Mouse (Mus musculus): Measurements from ENCODE around the gene Foxj3. TPM values are rescaled to one million over a fixed set of nuclear protein-coding genes. Genes with fewer than 3 reads are reported as not detected.
A peak's percentile ranks its signal among the peaks of the same experiment; 100 is the strongest.

Foxj3 gene
- polyA plus RNA-seq, 1 experiment from 2014 or later, result 23.0 TPM

- Histone ChIP-seq H3K27ac (replicated peaks in 1 of 2; ENCODE audit: control insufficient read depth in 1 of 2, insufficient read depth in 1 of 2, low read depth in 2 of 2, low read length in 2 of 2) (no peak overlapping the region), H3K9me3 (ENCODE audit: control insufficient read depth, low read length) (no peaks in the 10 kb centered on the region), H3K4me1 (ENCODE audit: control insufficient read depth in 2 of 2, insufficient read depth in 2 of 2, low read length in 2 of 2) (peaks cover 44 to 57% of the 10 kb centered on the region in 2 experiments), H3K36me3 (ENCODE audit: control insufficient read depth, insufficient read depth, low read length) (no peaks in the 10 kb centered on the region), H3K4me3 (ENCODE audit: control insufficient read depth in 1 of 2, insufficient read depth in 1 of 2, low read depth in 1 of 2, low read length in 2 of 2) (no peak overlapping the region), H3K27me3 (ENCODE audit: control insufficient read depth, insufficient read depth, low read length) (no peaks in the 10 kb centered on the region), H3K4me2 (ENCODE audit: low read length) (no peak overlapping the region), H3K9ac (ENCODE audit: low read length) (no peak overlapping the region)
- WGBS, result 77% methylated on average over 7 of the region's 7 CpGs
- no peak for ATAC-seq (ENCODE audit: insufficient number of reproducible peaks, insufficient read depth, low FRiP score, low read depth)
Measured at GRCm38 (mm10) chr4:119636731-119637130, 99.9 kb downstream of the Foxj3 start.

GRCm38 (mm10) chr4:119637176-119637845 is 100.5 kb downstream of the Foxj3 start, which contains the start of gene Guca2a:
Gene Guca2a (plus strand): TSS chr4:119637704.
- WGBS, result 54% methylated on average over 4 of the region's 4 CpGs
- no peaks in the 10 kb centered on the region for H3K36me3 ChIP-seq (ENCODE audit: control insufficient read depth, insufficient read depth, low read length)
- ATAC-seq (ENCODE audit: insufficient number of reproducible peaks, insufficient read depth, low FRiP score, low read depth), result no peak
- H3K9me3 ChIP-seq (ENCODE audit: control insufficient read depth, low read length), result no peaks in the 10 kb centered on the region
- H3K4me2 ChIP-seq (ENCODE audit: low read length), result no peak within 1 kb of the TSS
- peaks cover 40 to 51% of the 10 kb centered on the region in 2 experiments for H3K4me1 ChIP-seq (ENCODE audit: control insufficient read depth in 2 of 2, insufficient read depth in 2 of 2, low read length in 2 of 2)
- no peaks in the 10 kb centered on the region for H3K27me3 ChIP-seq (ENCODE audit: control insufficient read depth, insufficient read depth, low read length)
- no peak within 1 kb of the TSS for H3K4me3 ChIP-seq (ENCODE audit: control insufficient read depth in 1 of 2, insufficient read depth in 1 of 2, low read depth in 1 of 2, low read length in 2 of 2)
- H3K9ac ChIP-seq (ENCODE audit: low read length), result no peak within 1 kb of the TSS; the same call in 1 of the 2 replicates
- H3K27ac ChIP-seq (replicated peaks in 1 of 2; ENCODE audit: control insufficient read depth in 1 of 2, insufficient read depth in 1 of 2, low read depth in 2 of 2, low read length in 2 of 2), result peak within 1 kb of the TSS in 1 of 2 experiments; percentile 25; a peak in 3 of 4 replicates

GRCm38 (mm10) chr4:119637946-119638345 is 101.1 kb downstream of the Foxj3 start:
- Histone ChIP-seq H3K4me1 (ENCODE audit: control insufficient read depth in 2 of 2, insufficient read depth in 2 of 2, low read length in 2 of 2) (peaks cover 35 to 44% of the 10 kb centered on the region in 2 experiments), H3K9me3 (ENCODE audit: control insufficient read depth, low read length) (0 out of 2 replicates have a peak, but pooled peaks cover 3% of the 10 kb centered on the region), H3K27ac (replicated peaks in 1 of 2; ENCODE audit: control insufficient read depth in 1 of 2, insufficient read depth in 1 of 2, low read depth in 2 of 2, low read length in 2 of 2) (no peak overlapping the region), H3K4me3 (ENCODE audit: control insufficient read depth in 1 of 2, insufficient read depth in 1 of 2, low read depth in 1 of 2, low read length in 2 of 2) (no peak overlapping the region), H3K36me3 (ENCODE audit: control insufficient read depth, insufficient read depth, low read length) (no peaks in the 10 kb centered on the region), H3K4me2 (ENCODE audit: low read length) (no peak overlapping the region), H3K27me3 (ENCODE audit: control insufficient read depth, insufficient read depth, low read length) (no peaks in the 10 kb centered on the region), H3K9ac (ENCODE audit: low read length) (no peak overlapping the region)
- no peak for ATAC-seq (ENCODE audit: insufficient number of reproducible peaks, insufficient read depth, low FRiP score, low read depth)
- WGBS, result 82% methylated on average over 6 of the region's 6 CpGs

GRCm38 (mm10) chr4:119638656-119639055 is 101.9 kb downstream of the Foxj3 start:
- Histone ChIP-seq H3K4me1 (ENCODE audit: control insufficient read depth in 2 of 2, insufficient read depth in 2 of 2, low read length in 2 of 2) (peaks cover 29 to 37% of the 10 kb centered on the region in 2 experiments), H3K4me2 (ENCODE audit: low read length) (no peak overlapping the region), H3K27ac (replicated peaks in 1 of 2; ENCODE audit: control insufficient read depth in 1 of 2, insufficient read depth in 1 of 2, low read depth in 2 of 2, low read length in 2 of 2) (no peak overlapping the region), H3K4me3 (ENCODE audit: control insufficient read depth in 1 of 2, insufficient read depth in 1 of 2, low read depth in 1 of 2, low read length in 2 of 2) (no peak overlapping the region), H3K36me3 (ENCODE audit: control insufficient read depth, insufficient read depth, low read length) (no peaks in the 10 kb centered on the region), H3K9ac (ENCODE audit: low read length) (no peak overlapping the region), H3K9me3 (ENCODE audit: control insufficient read depth, low read length) (0 out of 2 replicates have a peak, but pooled peaks cover 3% of the 10 kb centered on the region), H3K27me3 (ENCODE audit: control insufficient read depth, insufficient read depth, low read length) (no peaks in the 10 kb centered on the region)
- no peak for ATAC-seq (ENCODE audit: insufficient number of reproducible peaks, insufficient read depth, low FRiP score, low read depth)
- WGBS, result 61% methylated on average over 11 of the region's 11 CpGs

- H3K4me3 ChIP-seq (ENCODE audit: control insufficient read depth in 1 of 2, insufficient read depth in 1 of 2, low read depth in 1 of 2, low read length in 2 of 2), result no peak overlapping the region
- ATAC-seq (ENCODE audit: insufficient number of reproducible peaks, insufficient read depth, low FRiP score, low read depth), result no peak
- WGBS, result 84% methylated on average over 4 of the region's 4 CpGs
Measured at GRCm38 (mm10) chr4:119642666-119643065, 105.9 kb downstream of the Foxj3 start.

GRCm38 (mm10) chr4:119657011-119657410 is 120.2 kb downstream of the Foxj3 start:
- peaks cover 10 to 16% of the 10 kb centered on the region in 2 experiments for H3K4me1 ChIP-seq (ENCODE audit: control insufficient read depth in 2 of 2, insufficient read depth in 2 of 2, low read length in 2 of 2)
- no peak overlapping the region for H3K27ac ChIP-seq (replicated peaks in 1 of 2; ENCODE audit: control insufficient read depth in 1 of 2, insufficient read depth in 1 of 2, low read depth in 2 of 2, low read length in 2 of 2)
- ATAC-seq (ENCODE audit: insufficient number of reproducible peaks, insufficient read depth, low FRiP score, low read depth), result no peak
- H3K9me3 ChIP-seq (ENCODE audit: control insufficient read depth, low read length), result peaks cover 10% of the 10 kb centered on the region
- H3K27me3 ChIP-seq (ENCODE audit: control insufficient read depth, insufficient read depth, low read length), result no peaks in the 10 kb centered on the region
- H3K36me3 ChIP-seq (ENCODE audit: control insufficient read depth, insufficient read depth, low read length), result no peaks in the 10 kb centered on the region
- no peak overlapping the region for H3K4me3 ChIP-seq (ENCODE audit: control insufficient read depth in 1 of 2, insufficient read depth in 1 of 2, low read depth in 1 of 2, low read length in 2 of 2)
- H3K9ac ChIP-seq (ENCODE audit: low read length), result no peak overlapping the region
- WGBS, result 83% methylated on average over 1 of the region's 1 CpGs
- H3K4me2 ChIP-seq (ENCODE audit: low read length), result no peak overlapping the region

More at GRCm38 (mm10) chr4:119642666-119643065, 105.9 kb downstream of the Foxj3 start:
- 0 out of 4 replicates have a peak, but pooled peaks cover 0 to under 1% of the 10 kb centered on the region in 2 experiments for H3K4me1 ChIP-seq (ENCODE audit: control insufficient read depth in 2 of 2, insufficient read depth in 2 of 2, low read length in 2 of 2)
- no peak overlapping the region for H3K27ac ChIP-seq (replicated peaks in 1 of 2; ENCODE audit: control insufficient read depth in 1 of 2, insufficient read depth in 1 of 2, low read depth in 2 of 2, low read length in 2 of 2)
- 0 out of 2 replicates have a peak, but pooled peaks cover 3% of the 10 kb centered on the region for H3K9me3 ChIP-seq (ENCODE audit: control insufficient read depth, low read length)
- no peaks in the 10 kb centered on the region for H3K27me3 ChIP-seq (ENCODE audit: control insufficient read depth, insufficient read depth, low read length)
- H3K9ac ChIP-seq (ENCODE audit: low read length), result no peak overlapping the region
- no peak overlapping the region for H3K4me2 ChIP-seq (ENCODE audit: low read length)
- H3K36me3 ChIP-seq (ENCODE audit: control insufficient read depth, insufficient read depth, low read length), result no peaks in the 10 kb centered on the region

DNA sequence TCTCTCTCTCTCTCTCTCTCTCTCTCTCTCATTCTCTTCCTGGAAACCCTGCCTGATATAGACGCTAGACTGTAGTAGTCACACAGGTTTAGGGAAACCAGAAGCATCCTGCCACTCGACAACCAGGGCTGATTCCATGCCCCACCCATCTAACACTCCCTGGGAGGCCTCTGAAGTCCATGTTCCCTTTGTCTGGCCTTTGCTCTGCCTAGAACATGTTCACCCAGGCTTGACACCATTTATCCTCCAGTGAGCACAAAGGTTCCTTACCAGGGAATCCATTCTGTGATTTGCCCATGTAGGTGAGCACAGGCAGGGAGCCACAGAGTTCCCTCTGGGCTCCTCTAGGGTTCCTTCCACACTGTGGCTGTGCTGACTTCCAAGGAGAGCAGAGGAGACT is 121.4 kb downstream of the Foxj3 start:
- H3K4me3 ChIP-seq (ENCODE audit: control insufficient read depth in 1 of 2, insufficient read depth in 1 of 2, low read depth in 1 of 2, low read length in 2 of 2), result no peak overlapping the region
- H3K9me3 ChIP-seq (ENCODE audit: control insufficient read depth, low read length), result peaks cover 4% of the 10 kb centered on the region
- H3K36me3 ChIP-seq (ENCODE audit: control insufficient read depth, insufficient read depth, low read length), result no peaks in the 10 kb centered on the region
- H3K27ac ChIP-seq (replicated peaks in 1 of 2; ENCODE audit: control insufficient read depth in 1 of 2, insufficient read depth in 1 of 2, low read depth in 2 of 2, low read length in 2 of 2), result no peak overlapping the region
- no peak overlapping the region for H3K9ac ChIP-seq (ENCODE audit: low read length)
- no peaks in the 10 kb centered on the region for H3K27me3 ChIP-seq (ENCODE audit: control insufficient read depth, insufficient read depth, low read length)
- no peak for ATAC-seq (ENCODE audit: insufficient number of reproducible peaks, insufficient read depth, low FRiP score, low read depth)
- peaks cover 19 to 28% of the 10 kb centered on the region in 2 experiments for H3K4me1 ChIP-seq (ENCODE audit: control insufficient read depth in 2 of 2, insufficient read depth in 2 of 2, low read length in 2 of 2)
- WGBS, result 68% methylated on average over 2 of the region's 2 CpGs
- no peak overlapping the region for H3K4me2 ChIP-seq (ENCODE audit: low read length)

Measured in heart, embryonic 14.5 days (tissue).